Mouse (Mus musculus): ENCODE measurements around the gene Prokr2. TPM values are rescaled to one million over a fixed set of nuclear protein-coding genes. Genes with fewer than 3 reads are reported as not detected.
"Not testable (repeated sequence)": the region's sequence is repeated elsewhere in the genome, so short reads cannot be mapped to it uniquely, and the experiment has no call there.

The Prokr2 gene
- polyA plus RNA-seq, 1 experiment: not detected

- Histone ChIP-seq H3K27ac (ENCODE audit: insufficient read depth, low read depth, low read length) (no peak overlapping the region), H3K4me1 (ENCODE audit: control insufficient read depth, insufficient read depth, low read length) (peaks cover 21% of the 10 kb centered on the region), H3K4me3 (ENCODE audit: insufficient read depth, low read length) (no peak overlapping the region)
- TF ChIP-seq POLR2A (IDR thresholded peaks at IDR 0.05; ENCODE audit: borderline replicate concordance, low read depth, low read length): no peak
- no peak for TF ChIP-seq CTCF (IDR thresholded peaks at IDR 0.05; ENCODE audit: low read depth, low read length)
These were observed 94.0 kb downstream of the Prokr2 start for GRCm38 (mm10) chr2:132291265-132291664.

GRCm38 (mm10) chr2:132290808-132291207 is 94.4 kb downstream of the Prokr2 start:
- Histone ChIP-seq H3K4me1 (ENCODE audit: control insufficient read depth, insufficient read depth, low read length) (peaks cover 24% of the 10 kb centered on the region), H3K27ac (ENCODE audit: insufficient read depth, low read depth, low read length) (no peak overlapping the region), H3K4me3 (ENCODE audit: insufficient read depth, low read length) (no peak overlapping the region)
- TF ChIP-seq CTCF (IDR thresholded peaks at IDR 0.05; ENCODE audit: low read depth, low read length): no peak
- no peak for TF ChIP-seq POLR2A (IDR thresholded peaks at IDR 0.05; ENCODE audit: borderline replicate concordance, low read depth, low read length)

- H3K4me1 ChIP-seq (ENCODE audit: control insufficient read depth, insufficient read depth, low read length): peaks cover 38% of the 10 kb centered on the region
These were observed 96.0 kb downstream of the Prokr2 start for GRCm38 (mm10) chr2:132289213-132289612.

More at GRCm38 (mm10) chr2:132289213-132289612, 96.0 kb downstream of the Prokr2 start:
- H3K27ac ChIP-seq (ENCODE audit: insufficient read depth, low read depth, low read length); H3K4me3 ChIP-seq (ENCODE audit: insufficient read depth, low read length): not testable (repeated sequence)

Other genes starting within 250 kb of the Prokr2 start
- 47.7 and 53.5 TPM in 2 replicates for gene Slc23a2, start 240.3 kb downstream of the Prokr2 start, polyA plus RNA-seq (2012; ENCODE audit: insufficient read depth, insufficient read length, missing spikeins)
- 46.9 and 50.0 TPM in 2 replicates for gene Tmem230, start 137.6 kb downstream of the Prokr2 start, polyA plus RNA-seq (2012; ENCODE audit: insufficient read depth, insufficient read length, missing spikeins)
- gene Pcna, start 132.1 kb downstream of the Prokr2 start, polyA plus RNA-seq (2012; ENCODE audit: insufficient read depth, insufficient read length, missing spikeins): 318 and 323 TPM in 2 replicates
- 45.9 and 57.8 TPM in 2 replicates for gene Cds2, start 122.3 kb downstream of the Prokr2 start, polyA plus RNA-seq (2012; ENCODE audit: insufficient read depth, insufficient read length, missing spikeins)
- 31.0 and 35.2 TPM in 2 replicates for gene Gpcpd1, start 202.3 kb upstream of the Prokr2 start, polyA plus RNA-seq (2012; ENCODE audit: insufficient read depth, insufficient read length, missing spikeins)

All from bone marrow macrophage, adult 2 months (primary cell).